Mouse (Mus musculus) left cerebral cortex, adult 18-20 months (tissue): ENCODE results near the gene Gm906. TPM values are rescaled to one million over a fixed set of nuclear protein-coding genes. Genes with fewer than 3 reads are reported as not detected.
"Not testable (repeated sequence)": the region's sequence is repeated elsewhere in the genome, so short reads cannot be mapped to it uniquely, and the experiment has no call there.

Experiments used
- DNase-seq, 2 experiments: peaks; one replicate each; pipeline ENCODE4 v3.0.0; 2021 to 2022; ENCODE audit warnings: low spot score in 2 of 2, mixed read lengths in 1 of 2
- long read RNA-seq, 2 experiments: library from polyadenylated mRNA; stranded (forward); transcript quantifications; one replicate each; pipeline ENCODE4 v2.0.0; 2021
- microRNA-seq, 2 experiments: library from miRNA; unstranded; fragments of <30 nt; microRNA quantifications; one replicate each; pipeline ENCODE4 v1.2.0; 2021
- total RNA-seq, 2 experiments: library from RNA; stranded (reverse); gene quantifications; 2 replicates each; pipeline ENCODE4 v1.2.3; 2021

Gene Gm906
- total RNA-seq = not detected
- long read RNA-seq, experiment 1 = 0 reads
- long read RNA-seq, experiment 2 = 0 reads

DNA sequence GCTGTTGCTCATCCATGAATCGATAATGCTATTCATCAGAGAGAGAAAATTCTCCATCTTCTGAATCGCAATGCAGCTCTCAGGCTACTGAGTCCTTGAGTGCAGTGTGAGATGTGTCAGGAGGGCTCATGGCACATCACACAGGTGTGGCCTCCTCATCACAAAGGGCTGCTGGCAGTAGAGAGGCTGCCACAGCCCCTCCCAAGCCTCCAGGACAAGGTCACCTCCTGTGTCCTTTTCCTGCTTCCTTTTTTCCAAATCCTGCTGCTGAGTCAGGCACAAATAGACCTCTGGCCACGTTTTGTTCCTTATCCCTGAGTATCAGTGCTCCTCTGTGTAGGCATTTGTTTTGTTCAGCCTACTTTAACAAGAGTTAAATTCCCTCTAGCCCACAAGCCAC, at the start of gene Gm906:
Gm906 (minus strand) TSS at position 101 of the 400 bp plus-strand sequence.
- not testable (repeated sequence) for DNase-seq

DNA sequence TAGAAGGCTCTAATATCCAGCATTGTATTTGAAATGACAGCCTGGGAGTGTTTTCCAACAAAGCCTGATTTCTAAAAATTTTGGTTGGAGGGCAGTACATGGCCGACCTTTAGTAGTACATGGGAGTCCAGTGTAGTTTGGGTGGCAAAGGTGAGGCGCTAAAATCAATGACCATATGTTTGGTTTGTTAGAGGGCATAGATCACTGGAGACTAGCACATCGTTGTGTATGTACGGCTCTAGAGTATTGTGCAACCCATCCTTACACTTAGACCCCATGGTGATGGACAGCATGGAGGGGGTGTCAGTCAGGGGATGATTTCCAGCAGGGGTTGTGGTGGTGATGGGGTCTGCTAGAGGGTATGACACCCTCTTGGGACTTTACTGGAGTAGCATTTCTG, 33.2 kb upstream of the Gm906 start:
- DNase-seq = not testable (repeated sequence)

DNA sequence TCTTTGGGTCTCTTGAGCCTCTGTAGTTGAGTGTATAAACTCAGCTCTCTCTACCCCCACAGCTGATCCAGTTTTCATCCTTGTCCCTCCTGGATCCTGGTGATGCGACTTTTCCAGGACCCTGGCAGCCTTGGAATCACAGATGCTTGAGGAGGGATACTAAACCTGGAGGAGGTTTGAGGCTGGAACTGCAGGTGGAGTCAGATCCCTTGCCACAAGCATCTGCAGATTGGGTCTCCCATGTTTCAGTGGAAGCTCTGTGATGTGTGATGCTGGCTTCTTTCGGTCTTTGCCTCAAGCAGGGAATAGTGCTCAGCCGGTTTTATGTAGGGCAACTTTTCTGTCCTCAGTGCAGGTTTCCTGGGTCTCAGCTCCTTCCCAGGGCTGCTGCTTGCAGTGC, 13.6 kb downstream of the Gm906 start:
- no peak for DNase-seq

DNA sequence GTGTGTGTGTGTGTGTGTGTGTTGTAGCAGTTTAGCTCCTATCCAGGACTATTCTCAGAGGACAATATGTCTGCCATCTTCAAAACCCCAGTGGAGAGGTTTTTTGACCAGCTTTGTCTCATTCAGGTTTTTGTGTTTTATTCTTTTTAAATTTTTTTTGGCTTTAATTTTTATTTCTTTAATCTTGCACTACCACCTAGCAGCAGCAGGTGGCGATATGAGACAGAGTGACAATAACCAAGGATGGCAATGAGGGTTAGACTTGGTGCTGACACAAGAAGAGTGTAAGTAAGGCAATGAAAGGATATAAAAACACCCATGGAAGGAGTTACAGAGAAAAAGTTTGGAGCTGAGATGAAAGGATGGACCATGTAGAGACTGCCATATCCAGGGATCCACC, 38.3 kb downstream of the Gm906 start:
- DNase-seq = peak; percentile 13 to 25

DNA sequence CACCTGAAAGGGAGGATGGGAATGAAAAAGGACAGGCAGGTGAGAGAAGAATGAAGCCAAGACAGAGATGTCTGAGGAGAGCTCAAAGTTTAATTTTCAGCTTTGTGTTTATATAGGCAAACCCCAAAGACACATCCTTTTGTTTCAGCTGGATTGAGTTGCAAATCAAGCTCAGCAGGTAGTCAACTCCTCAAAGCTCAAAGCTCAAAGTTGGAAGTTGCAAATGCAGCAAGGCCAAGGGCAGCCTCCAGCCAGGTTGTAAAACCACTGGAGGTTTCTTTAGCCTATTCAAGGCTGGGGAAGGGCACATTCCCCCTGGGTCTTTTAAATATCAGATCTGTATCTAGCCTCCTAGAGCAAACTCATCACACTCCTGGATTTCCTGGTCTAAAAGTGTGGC, 39.9 kb downstream of the Gm906 start:
- not testable (repeated sequence) for DNase-seq

DNA sequence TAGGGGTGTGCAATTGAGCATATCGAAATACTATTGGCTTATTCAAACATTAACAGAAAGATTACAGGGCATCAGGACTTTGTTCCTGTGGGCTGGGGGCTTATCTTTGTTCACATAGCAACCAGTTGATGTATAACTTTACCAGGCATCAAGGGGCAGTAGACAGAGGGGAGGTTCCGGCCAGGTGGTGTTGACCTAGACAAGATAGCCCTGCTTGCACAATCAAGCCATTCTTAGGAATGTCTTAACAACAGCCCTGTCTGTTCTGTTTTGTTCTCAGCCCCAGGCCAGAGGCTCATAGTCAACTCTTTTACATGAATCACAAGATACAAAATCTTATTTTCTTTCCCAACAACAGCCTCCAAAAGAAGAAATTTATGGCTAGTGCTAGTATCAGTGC, 40.5 kb downstream of the Gm906 start:
- DNase-seq = not testable (repeated sequence)

DNA sequence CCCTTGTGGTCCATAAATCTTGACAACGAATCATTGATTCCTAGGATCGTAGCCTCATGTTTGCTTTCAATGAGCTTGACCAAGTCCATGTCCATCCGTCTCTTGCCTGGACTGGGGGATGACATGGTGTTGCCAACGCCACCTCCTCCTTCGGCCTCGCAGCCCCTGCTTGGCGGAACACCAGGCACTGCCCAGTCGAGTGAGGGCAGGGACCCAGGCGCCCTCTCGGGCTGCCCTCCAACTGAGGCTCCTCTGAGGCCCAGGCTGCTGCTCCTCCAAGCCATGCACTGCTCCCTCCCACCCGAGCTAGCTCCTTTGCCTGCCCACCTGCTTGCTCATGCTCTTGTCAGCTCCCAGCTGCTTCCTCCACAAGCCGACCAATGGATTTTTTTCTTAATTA, 42.1 kb downstream of the Gm906 start:
- no peak for DNase-seq

DNA sequence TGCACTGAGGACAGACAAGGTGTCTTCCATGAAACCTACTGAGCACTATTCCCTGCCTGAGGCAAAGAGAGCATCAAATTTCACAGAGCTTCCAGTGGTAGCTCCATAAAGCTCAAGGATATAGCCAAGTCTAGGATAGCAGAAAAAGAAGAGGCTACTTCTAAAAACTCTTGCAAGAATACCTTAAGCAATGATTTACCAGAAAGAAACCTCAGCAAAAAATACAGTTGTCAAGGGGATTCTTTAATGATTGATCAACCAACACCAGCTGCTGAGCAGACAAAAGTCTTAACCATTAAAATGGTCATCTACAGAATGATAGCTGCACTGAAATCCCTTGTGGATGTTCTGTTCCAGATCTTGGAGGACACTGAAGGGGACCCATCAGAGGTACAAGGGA, 53.3 kb downstream of the Gm906 start:
- not testable (repeated sequence) for DNase-seq

Small RNAs within 50 kb of the gene (microRNA-seq; reads per million reads assigned to microRNA genes)
- gene Gm24017 = 0 reads per million in 2 experiments

Other genes starting within 250 kb of the Gm906 start
- gene Fbxw17, start 167.6 kb upstream of the Gm906 start, total RNA-seq = 10 to 100 TPM; 13.6 to 17.3 TPM
- gene Gm47429, start 193.6 kb upstream of the Gm906 start, total RNA-seq = not detected
- not detected for gene Nutm2, start 217.0 kb upstream of the Gm906 start, total RNA-seq